Mouse (Mus musculus) c-Kit-positive CD71-negative TER-119-negative erythroid progenitor cells, embryonic 14.5 days (primary cell): ENCODE measurements around the gene Ap3b1.

Experiments used
- DNase-seq: peaks from one replicate; pipeline ENCODE4 v3.0.0-alpha.2; 2013; ENCODE audit warnings: low read depth

The Ap3b1 gene

GRCm38 (mm10) chr13:94454131-94454530, 95.4 kb downstream of the Ap3b1 start:
- no peak for DNase-seq

- no peak for DNase-seq
These were observed 100.4 kb downstream of the Ap3b1 start for GRCm38 (mm10) chr13:94459143-94459542.

- DNase-seq: no peak
These were observed 105.5 kb downstream of the Ap3b1 start for GRCm38 (mm10) chr13:94464221-94464620.

GRCm38 (mm10) chr13:94468551-94468950, 109.8 kb downstream of the Ap3b1 start:
- DNase-seq: no peak

GRCm38 (mm10) chr13:94471009-94471672, 112.4 kb downstream of the Ap3b1 start:
- DNase-seq: no peak

- DNase-seq: no peak
These were observed 117.4 kb downstream of the Ap3b1 start for GRCm38 (mm10) chr13:94476208-94476607.

GRCm38 (mm10) chr13:94480256-94480655, 121.5 kb downstream of the Ap3b1 start:
- DNase-seq: no peak

GRCm38 (mm10) chr13:94490684-94491083, 131.9 kb downstream of the Ap3b1 start:
- DNase-seq: no peak

- no peak for DNase-seq
These were observed 132.4 kb downstream of the Ap3b1 start for GRCm38 (mm10) chr13:94491159-94491558.

GRCm38 (mm10) chr13:94497521-94497920, 138.8 kb downstream of the Ap3b1 start:
- no peak for DNase-seq

GRCm38 (mm10) chr13:94506411-94506810, 147.7 kb downstream of the Ap3b1 start:
- DNase-seq: no peak

GRCm38 (mm10) chr13:94508344-94508743, 149.6 kb downstream of the Ap3b1 start:
- DNase-seq: no peak

- DNase-seq: no peak
These were observed 154.5 kb downstream of the Ap3b1 start for GRCm38 (mm10) chr13:94513157-94513767.

GRCm38 (mm10) chr13:94513898-94514297, 155.1 kb downstream of the Ap3b1 start:
- DNase-seq: no peak

GRCm38 (mm10) chr13:94514992-94515391, 156.2 kb downstream of the Ap3b1 start:
- no peak for DNase-seq

- no peak for DNase-seq
These were observed 157.8 kb downstream of the Ap3b1 start for GRCm38 (mm10) chr13:94516532-94516931.

- no peak for DNase-seq
These were observed 159.4 kb downstream of the Ap3b1 start for GRCm38 (mm10) chr13:94518176-94518575.

- DNase-seq: no peak
These were observed 160.5 kb downstream of the Ap3b1 start for GRCm38 (mm10) chr13:94519276-94519675.

- DNase-seq: no peak
These were observed 164.5 kb downstream of the Ap3b1 start for GRCm38 (mm10) chr13:94523213-94523612.

- no peak for DNase-seq
These were observed 166.0 kb downstream of the Ap3b1 start for GRCm38 (mm10) chr13:94524669-94525238.

GRCm38 (mm10) chr13:94529138-94529537, 170.4 kb downstream of the Ap3b1 start:
- no peak for DNase-seq

GRCm38 (mm10) chr13:94533516-94533915, 174.8 kb downstream of the Ap3b1 start:
- no peak for DNase-seq

GRCm38 (mm10) chr13:94537336-94537735, 178.6 kb downstream of the Ap3b1 start:
- no peak for DNase-seq
